Comparison of ENCODE assay signal across 21 mouse cellular contexts in genomic region chr5:146241202-146241601, GRCm38 (mm10). TPM values are rescaled to one million over a fixed set of nuclear protein-coding genes. Genes with fewer than 3 reads are reported as not detected.
DNase-seq lines count a peak whose midpoint lies in the region; ATAC-seq and TF ChIP-seq lines count a peak whose summit lies in the region.
"Had no signal": no experiment of that assay in that cellular context is flagged by ENCODE, and none has a peak within 500 bp of the region (broad histone marks: within the 10 kb centered on the region; RNA-seq: fewer than 3 reads in every experiment).

No protein-coding gene starts in this region.

- no peak overlapping the region for H3K4me3 ChIP-seq in kidney, adult 2 months (ENCODE audit: insufficient read depth, low read depth, low read length)
- H3K4me3 ChIP-seq in kidney, embryonic 16.5 days (ENCODE audit: low read length) = no peak overlapping the region
- no peak overlapping the region for H3K4me3 ChIP-seq in kidney, embryonic 15.5 days (replicated peaks)
- H3K4me3 ChIP-seq: embryonic facial prominence, embryonic 12.5 days; forebrain, embryonic 15.5 days; heart, embryonic 13.5 days; hindbrain, embryonic 15.5 days had no signal

- H3K27me3 ChIP-seq in kidney, adult 2 months (replicated peaks; ENCODE audit: control insufficient read depth, insufficient read depth, low read length) = no peaks in the 10 kb centered on the region
- H3K27me3 ChIP-seq in kidney, embryonic 16.5 days (ENCODE audit: insufficient read depth, low read length) = no peaks in the 10 kb centered on the region
- H3K27me3 ChIP-seq in kidney, embryonic 15.5 days = no peaks in the 10 kb centered on the region
- H3K27me3 ChIP-seq: embryonic facial prominence, embryonic 12.5 days; forebrain, embryonic 15.5 days; heart, embryonic 13.5 days; hindbrain, embryonic 15.5 days had no signal

- H3K27ac ChIP-seq in kidney, adult 2 months (ENCODE audit: insufficient read depth, low read depth, low read length) = no peak overlapping the region
- no peak overlapping the region for H3K27ac ChIP-seq in kidney, embryonic 16.5 days (ENCODE audit: low read length)
- no peak overlapping the region for H3K27ac ChIP-seq in kidney, embryonic 15.5 days
- H3K27ac ChIP-seq: embryonic facial prominence, embryonic 12.5 days; forebrain, embryonic 15.5 days; heart, embryonic 13.5 days; hindbrain, embryonic 15.5 days had no signal

- no peak for ATAC-seq in kidney, embryonic 16.5 days (ENCODE audit: low FRiP score, low TSS enrichment)
- ATAC-seq in kidney, embryonic 15.5 days (replicated peaks; ENCODE audit: low FRiP score) = no peak
- ATAC-seq: CD4-positive, CD25-positive, alpha-beta regulatory T cell, adult 4 months; forebrain, embryonic 15.5 days had no signal

- no peak overlapping the region for H3K4me2 ChIP-seq in kidney, embryonic 16.5 days (replicated peaks; ENCODE audit: low read depth, low read length)
- H3K4me2 ChIP-seq in kidney, embryonic 15.5 days = no peak overlapping the region
- H3K4me2 ChIP-seq: embryonic facial prominence, embryonic 12.5 days; forebrain, embryonic 15.5 days; heart, embryonic 13.5 days; hindbrain, embryonic 15.5 days had no signal

- no peaks in the 10 kb centered on the region for H3K9me3 ChIP-seq in kidney, embryonic 16.5 days (ENCODE audit: low read length)
- no peaks in the 10 kb centered on the region for H3K9me3 ChIP-seq in kidney, embryonic 15.5 days (replicated peaks)
- H3K9me3 ChIP-seq: embryonic facial prominence, embryonic 12.5 days; forebrain, embryonic 15.5 days; G1E; heart, embryonic 13.5 days; hindbrain, embryonic 15.5 days had no signal

- no peak for TF ChIP-seq CTCF in kidney, adult 2 months (conservative IDR thresholded peaks at IDR 0.05; ENCODE audit: insufficient read depth, insufficient read length, low read depth, low read length)

- peak; percentile 75 for DNase-seq in kidney, adult 2 months
- DNase-seq in kidney, postnatal 36 days = peak; percentile 48 to 51
- DNase-seq in 3T3-L1 (ENCODE audit: low read depth, low spot score) = peak; percentile 82
- DNase-seq in lung, postnatal 4 days = no peak
- DNase-seq: adrenal gland, postnatal 14 days; B cell, adult 2 months; cerebellum, adult 11-12 months; cerebellum, adult 9-10 months; cerebellum, postnatal 25 days; gastrocnemius, postnatal 10 days; heart, postnatal 36 days had no signal

- no peaks in the 10 kb centered on the region for H3K36me3 ChIP-seq in kidney, adult 2 months (ENCODE audit: control insufficient read depth, insufficient read depth, low read length)
- no peaks in the 10 kb centered on the region for H3K36me3 ChIP-seq in kidney, embryonic 16.5 days (ENCODE audit: insufficient read depth, low read length)
- no peaks in the 10 kb centered on the region for H3K36me3 ChIP-seq in kidney, embryonic 15.5 days
- H3K36me3 ChIP-seq: embryonic facial prominence, embryonic 12.5 days; forebrain, embryonic 15.5 days; hindbrain, embryonic 15.5 days had no signal

- peaks cover 47% of the 10 kb centered on the region for H3K4me1 ChIP-seq in kidney, adult 2 months (ENCODE audit: control insufficient read depth, insufficient read depth, low read length)
- H3K4me1 ChIP-seq in kidney, embryonic 16.5 days (ENCODE audit: insufficient read depth, low read length) = peaks cover 44% of the 10 kb centered on the region
- H3K4me1 ChIP-seq in kidney, embryonic 15.5 days = peaks cover 51% of the 10 kb centered on the region
- H3K4me1 ChIP-seq: embryonic facial prominence, embryonic 12.5 days had no signal

- H3K9ac ChIP-seq in kidney, embryonic 16.5 days (replicated peaks; ENCODE audit: low read length) = no peak overlapping the region
- no peak overlapping the region for H3K9ac ChIP-seq in kidney, embryonic 15.5 days
- H3K9ac ChIP-seq: embryonic facial prominence, embryonic 12.5 days; forebrain, embryonic 15.5 days; heart, embryonic 13.5 days; hindbrain, embryonic 15.5 days had no signal

- 52% methylated on average over 3 of the region's 3 CpGs for WGBS in kidney, adult 2 months
- WGBS in kidney, embryonic 16.5 days = 81% methylated on average over 3 of the region's 3 CpGs
- 87% methylated on average over 3 of the region's 3 CpGs for WGBS in kidney, embryonic 15.5 days

- TF ChIP-seq POLR2A in kidney, adult 2 months (IDR thresholded peaks at IDR 0.05; ENCODE audit: low read depth, low read length) = no peak

RNA-seq across cellular contexts. Expression of gene Cdk8, which starts 10.2 kb away (rescaled TPM):
- polyA plus RNA-seq in kidney, adult 2 months (2012; rRNA removed) = 34.5 and 38.4 TPM in 2 replicates
- polyA plus RNA-seq in kidney, embryonic 16.5 days (2015; fragmentation: Nextera tagmentation; extraction: Ambion mirVana) = 11.4 and 12.4 TPM in 2 replicates
- polyA plus RNA-seq in kidney, embryonic 15.5 days (2015; fragmentation: Nextera tagmentation; extraction: Ambion mirVana) = 19.0 and 19.4 TPM in 2 replicates

RNA-seq across cellular contexts. Expression of gene Rnf6, which starts 19.8 kb away (rescaled TPM):
- polyA plus RNA-seq in kidney, adult 2 months (2012; rRNA removed) = 34.8 and 36.2 TPM in 2 replicates
- polyA plus RNA-seq in kidney, embryonic 16.5 days (2015; fragmentation: Nextera tagmentation; extraction: Ambion mirVana) = 71.2 and 71.9 TPM in 2 replicates
- polyA plus RNA-seq in kidney, embryonic 15.5 days (2015; fragmentation: Nextera tagmentation; extraction: Ambion mirVana) = 55.2 and 57.1 TPM in 2 replicates

RNA-seq across cellular contexts. Expression of gene 1700001J03Rik, which starts 56.1 kb away (rescaled TPM):
- 1.7 and 2.1 TPM in 2 replicates for polyA plus RNA-seq in kidney, adult 2 months (2012; rRNA removed)
- polyA plus RNA-seq in kidney, embryonic 16.5 days (2015; fragmentation: Nextera tagmentation; extraction: Ambion mirVana) = 0.21 and 0.28 TPM in 2 replicates
- 0.38 TPM in 1 of 2 replicates, not detected in the other for polyA plus RNA-seq in kidney, embryonic 15.5 days (2015; fragmentation: Nextera tagmentation; extraction: Ambion mirVana)
- polyA plus RNA-seq: embryonic facial prominence, embryonic 12.5 days; forebrain, embryonic 15.5 days; G1E; heart, embryonic 13.5 days; heart, postnatal 0 days; hindbrain, embryonic 11.5 days; hindbrain, embryonic 15.5 days had no signal

Comparison
In these comparisons a context has a peak if more than half of its experiments do, and no peak if none do; other contexts are left out.
1. DNase-seq: peak in kidney, adult 2 months (single experiment), kidney, postnatal 36 days (2 of 2) and 3T3-L1 (single experiment); none in lung, postnatal 4 days (0 of 2).